Mouse (Mus musculus) myocyte (in vitro differentiated cells): Measurements from ENCODE around the gene Prph.

Experiments used
- POLR2A ChIP-seq: IDR thresholded peaks from one replicate; pipeline ENCODE4 v1.6.1; 2011; ENCODE audit warnings: low read depth, mild to moderate bottlenecking, control low read depth, moderate library complexity; ENCODE audit not compliant: insufficient read length
- POLR2AphosphoS2 ChIP-seq: IDR thresholded peaks from one replicate; pipeline ENCODE4 v1.6.1; 2011; ENCODE audit warnings: low read depth, control low read depth; ENCODE audit not compliant: insufficient read length
- USF1 ChIP-seq: IDR thresholded peaks from one replicate; pipeline ENCODE4 v1.6.1; 2011; ENCODE audit warnings: low read depth, mild to moderate bottlenecking, control low read depth, moderate library complexity

DNA sequence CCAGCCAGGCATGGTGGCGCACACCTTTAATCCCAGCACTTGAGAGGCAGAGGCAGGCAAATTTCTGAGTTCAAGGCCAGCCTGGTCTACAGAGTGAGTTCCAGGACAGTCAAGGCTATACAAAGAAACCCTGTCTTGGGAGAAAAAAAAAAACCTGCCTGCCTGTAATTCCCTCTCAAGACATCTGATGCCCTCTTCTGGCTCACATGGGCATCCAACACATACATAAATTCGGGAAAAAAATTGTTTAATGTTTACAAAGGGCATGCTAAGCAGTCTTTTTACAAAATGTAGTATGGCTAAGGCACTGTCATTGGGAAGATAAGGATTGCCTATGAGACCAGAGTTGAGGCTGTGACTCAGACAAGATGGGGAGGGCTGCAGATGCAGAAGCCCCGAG is 24.8 kb downstream of the Prph start:
- TF ChIP-seq POLR2A: no peak
- no peak for TF ChIP-seq USF1
- no peak for TF ChIP-seq POLR2AphosphoS2
